Mouse (Mus musculus) liver, embryonic 13.5 days (tissue): ENCODE results near the gene Krtap17-1. TPM values are rescaled to one million over a fixed set of nuclear protein-coding genes. Genes with fewer than 3 reads are reported as not detected.

Experiments
- ATAC-seq: fragments of 200-750 bp; cut with Nextera tagmentation; 2 replicates; pipeline ENCODE4 v1.8.0; 2017; ENCODE audit warnings: low read depth, mild to moderate bottlenecking, moderate number of reproducible peaks, moderate library complexity
- DNase-seq: peaks from one replicate; pipeline ENCODE4 v3.0.0; 2022
- H3K27ac ChIP-seq: fragments of 300-500 bp; sonication (generic); 2 replicates; pipeline ENCODE4 v1.5.1; 2015; ENCODE audit warnings: moderate library complexity, mild to moderate bottlenecking, inconsistent platforms
- H3K27me3 ChIP-seq: fragments of 300-500 bp; sonication (generic); 2 replicates; pipeline ENCODE4 v1.6.1; 2015; ENCODE audit warnings: mild to moderate bottlenecking, inconsistent platforms
- H3K36me3 ChIP-seq: fragments of 300-500 bp; sonication (generic); 2 replicates; pipeline ENCODE4 v1.6.1; 2015; ENCODE audit warnings: mild to moderate bottlenecking, inconsistent platforms
- H3K4me1 ChIP-seq: fragments of 300-500 bp; sonication (generic); replicated peaks from 2 replicates; pipeline ENCODE4 v1.6.1; 2015; ENCODE audit warnings: inconsistent platforms
- H3K4me2 ChIP-seq: fragments of 300-500 bp; sonication (generic); 2 replicates; pipeline ENCODE4 v1.6.1; 2015; ENCODE audit warnings: inconsistent platforms, mild to moderate bottlenecking, moderate library complexity
- H3K4me3 ChIP-seq: fragments of 300-500 bp; sonication (generic); replicated peaks from 2 replicates; pipeline ENCODE4 v1.5.1; 2015; ENCODE audit warnings: mild to moderate bottlenecking, inconsistent platforms
- H3K9ac ChIP-seq: fragments of 300-500 bp; sonication (generic); 2 replicates; pipeline ENCODE4 v1.6.1; 2015; ENCODE audit warnings: mild to moderate bottlenecking, inconsistent platforms
- H3K9me3 ChIP-seq: fragments of 300-500 bp; sonication (generic); replicated peaks from 2 replicates; pipeline ENCODE4 v1.6.1; 2016; ENCODE audit warnings: inconsistent platforms
- WGBS: fragments of 180-500 bp; shearing (Covaris S2); methylation state at CpG from one replicate; pipeline ENCODE4 v1.1.7; 2015; ENCODE audit not compliant: insufficient replicate concordance; 5-methylcytosine and 5-hydroxymethylcytosine counted together
- polyA plus RNA-seq: library from polyadenylated mRNA; unstranded; fragments of >200 nt; fragmentation: Nextera tagmentation; extraction: Ambion mirVana; gene quantifications from 2 replicates; pipeline ENCODE4 v1.2.1, GENCODE M21; 2015

The Krtap17-1 gene
- not detected in 2 replicates for polyA plus RNA-seq

DNA sequence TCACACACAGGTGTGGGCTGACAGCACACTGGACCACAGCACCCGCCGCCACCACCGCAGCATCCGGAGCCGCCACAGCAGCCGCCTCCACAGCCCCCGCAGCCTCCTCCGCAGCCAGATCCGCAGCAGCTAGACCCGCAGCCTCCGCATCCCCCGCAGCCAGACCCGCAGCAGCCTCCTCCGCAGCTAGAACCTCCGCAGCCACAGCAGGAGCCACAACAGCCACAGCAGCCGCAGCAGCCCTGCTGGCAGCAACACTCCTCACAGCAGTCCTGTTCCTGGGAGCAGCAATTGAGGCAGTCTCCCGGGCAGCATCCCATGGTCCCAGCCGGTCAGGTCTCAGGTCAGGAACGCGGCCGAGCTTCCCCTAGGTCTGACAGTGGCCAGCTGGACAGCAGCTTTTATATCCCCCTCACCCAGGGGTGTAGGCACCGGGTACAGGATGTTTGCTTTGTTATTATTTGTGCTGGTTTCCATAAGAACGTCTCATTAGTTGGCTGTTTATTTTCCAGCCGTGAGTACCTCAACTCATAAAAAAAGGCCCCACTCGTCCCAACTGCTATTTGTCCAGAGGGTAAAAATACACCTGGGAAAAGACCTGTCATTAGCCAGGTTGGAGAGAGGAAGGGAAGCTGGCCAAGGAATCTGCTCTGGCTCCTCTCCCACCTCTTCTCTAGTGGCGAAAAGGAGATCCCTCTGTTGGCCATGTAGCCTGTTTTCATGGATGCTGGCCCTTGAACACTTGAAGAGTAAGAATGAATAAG lies at the start of gene Krtap17-1:
Gene Krtap17-1, minus strand, starts transcription at position 375 of the 764 bp plus-strand sequence.
- Histone ChIP-seq H3K27ac (no peak within 1 kb of the TSS), H3K36me3 (no peaks in the 10 kb centered on the region), H3K4me2 (no peak within 1 kb of the TSS), H3K4me1 (no peaks in the 10 kb centered on the region), H3K9ac (no peak within 1 kb of the TSS), H3K27me3 (peaks cover 14% of the 10 kb centered on the region), H3K9me3 (no peaks in the 10 kb centered on the region), H3K4me3 (no peak within 1 kb of the TSS)
- ATAC-seq, result no peak
- WGBS, result 31% methylated on average over 26 of the region's 26 CpGs
- no peak for DNase-seq

DNA sequence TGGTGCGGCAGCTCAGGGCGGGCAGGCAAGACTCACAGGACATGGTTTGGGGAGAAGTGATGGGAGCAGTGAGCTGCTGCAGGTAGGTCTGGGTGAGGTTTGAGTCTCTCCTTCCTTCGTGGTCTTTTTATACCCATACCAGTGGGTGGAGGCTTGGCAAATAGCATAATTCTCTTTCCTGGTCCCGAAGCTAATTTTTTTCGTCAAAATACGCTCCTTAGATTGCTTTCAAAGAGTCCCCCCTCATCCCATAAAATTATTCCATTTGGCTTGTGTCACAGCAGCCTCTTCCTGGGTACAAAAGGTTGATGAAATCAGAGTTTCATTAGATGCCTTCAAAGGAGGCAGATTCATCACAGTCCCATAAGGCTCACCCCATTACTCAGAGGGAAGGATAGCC lies 47.7 kb upstream of the Krtap17-1 start, which contains the start of gene Krt34:
Gene Krt34, minus strand, starts transcription at position 101 of the 400 bp plus-strand sequence.
- H3K9ac ChIP-seq, result no peak within 1 kb of the TSS
- H3K27me3 ChIP-seq, result no peaks in the 10 kb centered on the region
- no peak within 1 kb of the TSS for H3K27ac ChIP-seq
- no peak within 1 kb of the TSS for H3K4me2 ChIP-seq
- H3K36me3 ChIP-seq, result no peaks in the 10 kb centered on the region
- no peak for ATAC-seq
- DNase-seq, result no peak
- no peak within 1 kb of the TSS for H3K4me3 ChIP-seq
- WGBS, result 74% methylated on average over 6 of the region's 6 CpGs
- H3K4me1 ChIP-seq, result no peaks in the 10 kb centered on the region
- H3K9me3 ChIP-seq, result no peaks in the 10 kb centered on the region; the same call in 1 of the 2 replicates

DNA sequence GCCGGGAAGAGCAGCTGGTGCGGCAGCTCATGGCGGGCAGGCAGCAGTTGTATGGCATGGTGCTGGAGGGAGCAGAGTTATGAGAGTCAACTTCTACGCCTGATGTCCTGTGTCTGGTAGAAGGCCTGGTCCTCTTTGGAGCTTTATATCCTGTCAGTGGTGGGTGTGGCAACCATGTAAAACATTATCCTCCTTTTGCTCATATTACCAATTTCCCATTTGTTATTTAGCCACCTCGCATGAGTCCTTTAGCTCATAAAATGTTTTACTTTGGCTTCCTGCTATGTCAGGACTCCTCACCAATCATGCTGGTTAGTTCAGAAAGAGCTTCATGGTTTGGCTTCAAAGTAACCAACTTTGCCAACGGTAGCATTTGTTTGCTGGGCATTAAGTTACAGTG lies 36.0 kb upstream of the Krtap17-1 start, which contains the start of gene Krt33b:
Gene Krt33b, minus strand, starts transcription at position 101 of the 400 bp plus-strand sequence.
- 57% methylated on average over 6 of the region's 6 CpGs for WGBS
- Histone ChIP-seq H3K4me2 (no peak within 1 kb of the TSS), H3K9me3 (no peaks in the 10 kb centered on the region), H3K9ac (no peak within 1 kb of the TSS), H3K4me1 (no peaks in the 10 kb centered on the region), H3K27ac (no peak within 1 kb of the TSS), H3K36me3 (no peaks in the 10 kb centered on the region), H3K4me3 (no peak within 1 kb of the TSS), H3K27me3 (no peaks in the 10 kb centered on the region)
- ATAC-seq, result no peak
- no peak for DNase-seq

GRCm38 (mm10) chr11:100021438-100021837 lies 27.6 kb upstream of the Krtap17-1 start:
- H3K27ac ChIP-seq, result no peak overlapping the region
- H3K36me3 ChIP-seq, result no peaks in the 10 kb centered on the region
- WGBS, result 56% methylated on average over 5 of the region's 5 CpGs
- no peak overlapping the region for H3K4me3 ChIP-seq
- no peaks in the 10 kb centered on the region for H3K4me1 ChIP-seq
- H3K9ac ChIP-seq, result no peak overlapping the region
- DNase-seq, result no peak
- H3K4me2 ChIP-seq, result no peak overlapping the region
- no peaks in the 10 kb centered on the region for H3K27me3 ChIP-seq
- no peak for ATAC-seq
- no peaks in the 10 kb centered on the region for H3K9me3 ChIP-seq

- H3K27ac ChIP-seq, result no peak overlapping the region
- H3K36me3 ChIP-seq, result no peaks in the 10 kb centered on the region
- no peak for ATAC-seq
- H3K4me3 ChIP-seq, result no peak overlapping the region
- DNase-seq, result no peak
- WGBS, result 58% methylated on average over 1 of the region's 1 CpGs
- H3K4me2 ChIP-seq, result no peak overlapping the region
- H3K9ac ChIP-seq, result no peak overlapping the region
- H3K4me1 ChIP-seq, result no peaks in the 10 kb centered on the region
- no peaks in the 10 kb centered on the region for H3K9me3 ChIP-seq
- no peaks in the 10 kb centered on the region for H3K27me3 ChIP-seq
These were observed 25.7 kb upstream of the Krtap17-1 start for GRCm38 (mm10) chr11:100019466-100019865.

- 69% methylated on average over 4 of the region's 4 CpGs for WGBS
- H3K4me3 ChIP-seq, result no peak within 1 kb of the TSS
These were observed 22.3 kb upstream of the Krtap17-1 start, which contains the start of gene Krt33a for GRCm38 (mm10) chr11:100016112-100016511. Gene Krt33a (minus strand): TSS chr11:100016212.

DNA sequence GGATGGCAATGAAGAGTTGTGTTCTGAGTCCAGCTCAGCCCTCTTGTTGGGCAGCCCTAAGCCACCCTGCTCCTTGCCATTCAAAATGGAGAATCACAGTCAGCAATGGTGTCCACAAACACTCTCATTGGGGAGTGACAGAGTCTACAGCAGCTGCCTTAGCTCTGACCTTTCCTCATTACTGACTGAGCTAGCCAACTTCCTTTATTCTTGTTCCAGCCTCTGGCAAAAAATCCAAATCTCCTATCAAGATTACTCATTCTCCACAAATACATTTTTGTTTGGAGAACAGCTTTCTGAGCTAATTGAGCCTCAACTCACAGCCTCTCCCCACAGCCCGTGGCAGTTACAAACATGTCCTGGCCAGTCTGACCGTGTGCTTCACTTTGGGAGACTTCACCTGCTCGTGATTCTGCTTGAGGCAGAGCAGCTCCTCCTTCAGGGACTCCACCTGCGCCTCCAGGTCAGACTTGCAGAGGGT lies 19.9 kb upstream of the Krtap17-1 start:
- 46% methylated on average over 4 of the region's 4 CpGs for WGBS
- no peak overlapping the region for H3K4me2 ChIP-seq
- no peak overlapping the region for H3K27ac ChIP-seq
- ATAC-seq, result no peak
- H3K9ac ChIP-seq, result no peak overlapping the region
- DNase-seq, result no peak
- H3K9me3 ChIP-seq, result no peaks in the 10 kb centered on the region
- no peaks in the 10 kb centered on the region for H3K4me1 ChIP-seq
- H3K36me3 ChIP-seq, result no peaks in the 10 kb centered on the region
- no peaks in the 10 kb centered on the region for H3K27me3 ChIP-seq
- H3K4me3 ChIP-seq, result no peak overlapping the region

More at GRCm38 (mm10) chr11:100016112-100016511, 22.3 kb upstream of the Krtap17-1 start, which contains the start of gene Krt33a:
- H3K9ac ChIP-seq, result no peak within 1 kb of the TSS
- H3K4me2 ChIP-seq, result no peak within 1 kb of the TSS
- no peaks in the 10 kb centered on the region for H3K9me3 ChIP-seq
- DNase-seq, result no peak
- H3K27ac ChIP-seq, result no peak within 1 kb of the TSS
- H3K4me1 ChIP-seq, result no peaks in the 10 kb centered on the region
- no peaks in the 10 kb centered on the region for H3K36me3 ChIP-seq
- H3K27me3 ChIP-seq, result no peaks in the 10 kb centered on the region
- no peak for ATAC-seq

DNA sequence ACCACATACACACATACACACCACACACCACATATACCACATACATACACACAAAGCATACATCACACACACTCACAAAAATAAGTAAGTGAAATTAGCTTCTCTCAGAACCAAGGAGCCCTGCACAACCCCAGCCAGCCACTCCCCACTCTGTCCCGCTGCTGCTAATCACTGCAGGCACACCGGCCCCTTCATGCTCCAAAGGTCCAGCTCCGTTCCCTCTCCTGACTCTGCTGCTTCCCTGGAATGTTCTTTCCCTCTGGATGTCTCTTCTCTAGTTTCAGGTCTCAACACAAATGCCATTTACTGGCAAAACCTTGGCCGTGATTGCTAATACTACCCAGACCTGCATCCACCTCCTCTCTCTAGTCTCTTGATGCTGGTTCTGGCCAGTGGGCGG lies 16.9 kb upstream of the Krtap17-1 start:
- 73% methylated on average over 5 of the region's 5 CpGs for WGBS
- H3K36me3 ChIP-seq, result no peaks in the 10 kb centered on the region
- H3K4me3 ChIP-seq, result no peak overlapping the region
- H3K27me3 ChIP-seq, result no peaks in the 10 kb centered on the region
- DNase-seq (no peak), ATAC-seq (no peak)
- no peak overlapping the region for H3K4me2 ChIP-seq
- H3K9me3 ChIP-seq, result no peaks in the 10 kb centered on the region
- H3K4me1 ChIP-seq, result no peaks in the 10 kb centered on the region
- no peak overlapping the region for H3K27ac ChIP-seq
- no peak overlapping the region for H3K9ac ChIP-seq

DNA sequence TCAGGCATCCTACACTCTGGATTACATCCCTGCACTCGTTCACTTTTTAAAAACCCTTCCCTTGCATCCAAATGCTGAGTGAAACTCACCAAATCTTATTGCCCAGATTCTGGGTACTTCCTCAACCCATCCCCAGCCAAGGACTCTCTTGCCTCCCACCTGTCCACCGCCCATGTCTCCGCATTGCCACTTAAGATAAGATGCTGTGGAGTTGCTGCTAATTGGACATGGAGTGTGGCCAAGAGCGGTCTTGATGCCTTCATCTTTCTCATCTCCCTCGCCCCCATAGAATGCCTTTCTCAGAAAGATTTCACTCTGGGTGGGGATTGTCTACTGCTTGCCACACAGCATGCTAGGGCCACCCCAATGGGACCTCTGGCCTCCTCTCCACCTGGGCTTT lies 14.5 kb upstream of the Krtap17-1 start:
- no peaks in the 10 kb centered on the region for H3K4me1 ChIP-seq
- H3K4me3 ChIP-seq, result no peak overlapping the region
- no peak overlapping the region for H3K27ac ChIP-seq
- no peaks in the 10 kb centered on the region for H3K9me3 ChIP-seq
- H3K27me3 ChIP-seq, result no peaks in the 10 kb centered on the region
- DNase-seq (no peak), ATAC-seq (no peak)
- H3K4me2 ChIP-seq, result no peak overlapping the region
- WGBS, result 67% methylated on average over 5 of the region's 5 CpGs
- H3K9ac ChIP-seq, result no peak overlapping the region
- no peaks in the 10 kb centered on the region for H3K36me3 ChIP-seq

DNA sequence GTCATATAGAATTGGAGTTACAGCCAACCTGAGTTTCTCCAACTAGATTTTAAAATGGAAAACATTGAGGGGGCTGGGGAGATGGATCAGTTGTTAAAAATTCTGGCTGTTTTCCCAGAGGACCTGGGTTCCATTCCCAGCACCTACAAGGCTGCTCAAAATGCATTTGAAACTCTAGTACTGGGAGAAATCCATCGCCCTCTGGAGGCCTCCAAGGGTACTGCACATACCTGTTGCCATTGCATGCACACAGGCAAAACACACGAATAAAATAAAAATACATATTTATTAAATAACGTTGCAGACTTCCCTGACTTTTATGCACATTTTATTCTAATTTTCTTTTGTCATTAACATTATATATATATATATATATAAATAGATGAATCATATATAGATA lies 12.8 kb upstream of the Krtap17-1 start:
- Histone ChIP-seq H3K27ac (no peak overlapping the region), H3K36me3 (no peaks in the 10 kb centered on the region), H3K4me2 (no peak overlapping the region), H3K4me1 (no peaks in the 10 kb centered on the region), H3K4me3 (no peak overlapping the region), H3K27me3 (no peaks in the 10 kb centered on the region), H3K9me3 (no peaks in the 10 kb centered on the region), H3K9ac (no peak overlapping the region)
- ATAC-seq (no peak), DNase-seq (no peak)
- WGBS, result 39% methylated on average over 3 of the region's 3 CpGs

DNA sequence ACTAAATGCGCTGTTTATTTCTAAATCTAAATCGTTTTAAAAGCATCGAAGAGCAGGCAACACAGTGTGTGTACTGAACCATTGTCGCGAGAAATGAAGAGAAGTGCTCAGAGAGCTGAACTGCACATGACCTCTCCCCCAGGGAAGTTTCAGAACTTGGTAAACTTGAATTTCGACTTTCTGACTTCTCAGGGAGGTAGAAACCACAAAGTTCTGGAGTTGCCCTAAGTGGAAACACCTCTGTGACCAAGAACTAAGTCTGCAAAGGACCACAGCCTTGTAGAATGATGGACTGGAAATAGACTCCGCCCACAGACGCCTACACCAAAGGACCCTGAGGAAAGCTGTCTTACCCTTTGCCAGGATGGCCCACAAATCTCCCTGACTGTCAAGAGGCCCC lies 12.1 kb upstream of the Krtap17-1 start:
- ATAC-seq, result no peak
- no peak overlapping the region for H3K4me3 ChIP-seq
- no peak for DNase-seq
- H3K4me2 ChIP-seq, result no peak overlapping the region
- no peaks in the 10 kb centered on the region for H3K27me3 ChIP-seq
- no peak overlapping the region for H3K27ac ChIP-seq
- 72% methylated on average over 8 of the region's 8 CpGs for WGBS
- no peaks in the 10 kb centered on the region for H3K9me3 ChIP-seq
- H3K36me3 ChIP-seq, result no peaks in the 10 kb centered on the region
- no peak overlapping the region for H3K9ac ChIP-seq
- H3K4me1 ChIP-seq, result no peaks in the 10 kb centered on the region

- Histone ChIP-seq H3K4me1 (no peaks in the 10 kb centered on the region), H3K9ac (no peak overlapping the region), H3K36me3 (no peaks in the 10 kb centered on the region), H3K9me3 (no peaks in the 10 kb centered on the region), H3K4me3 (no peak overlapping the region), H3K27ac (no peak overlapping the region), H3K4me2 (no peak overlapping the region), H3K27me3 (no peaks in the 10 kb centered on the region)
- 25% methylated on average over 6 of the region's 6 CpGs for WGBS
- DNase-seq, result no peak
- ATAC-seq, result no peak
These were observed 11.1 kb upstream of the Krtap17-1 start for GRCm38 (mm10) chr11:100004846-100005245.
